Comparison of ENCODE assay signal across 12 mouse cellular contexts in the genomic region with DNA sequence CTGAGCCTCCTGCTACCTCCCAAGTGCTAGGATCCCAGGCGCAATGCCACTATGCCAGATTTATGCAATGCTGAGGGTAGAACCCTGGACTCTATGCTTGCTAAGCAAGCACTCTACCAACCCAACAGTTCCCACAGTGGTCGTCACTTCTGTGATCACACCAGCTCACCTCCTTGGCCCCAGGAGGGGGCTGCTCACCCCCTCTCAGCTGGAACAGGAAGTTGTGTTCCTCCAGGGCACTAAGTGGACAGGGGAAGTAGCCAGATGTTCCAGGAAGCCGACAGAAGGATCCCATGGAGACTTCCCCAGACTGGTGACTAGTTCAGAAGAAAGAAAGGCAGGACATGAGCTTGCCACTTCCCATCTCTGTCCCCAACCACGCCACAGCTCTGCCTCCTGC. TPM values are rescaled to one million over a fixed set of nuclear protein-coding genes. Genes with fewer than 3 reads are reported as not detected.
A peak's percentile ranks its signal among the peaks of the same experiment; 100 is the strongest.
DNase-seq lines count a peak whose midpoint lies in the region; ATAC-seq lines count a peak whose summit lies in the region.
"Had no signal": no experiment of that assay in that cellular context is flagged by ENCODE, and none has a peak within 500 bp of the region (broad histone marks: within the 10 kb centered on the region; RNA-seq: fewer than 3 reads in every experiment).

No protein-coding gene starts in this region.

- H3K4me1 ChIP-seq in heart, embryonic 14.5 days (ENCODE audit: control insufficient read depth in 2 of 2, insufficient read depth in 2 of 2, low read length in 2 of 2), result peaks cover 20 to 39% of the 10 kb centered on the region in 2 experiments
- peaks cover 75% of the 10 kb centered on the region for H3K4me1 ChIP-seq in liver, embryonic 13.5 days (replicated peaks)

- intact Hi-C loops in heart, postnatal 10 days (cut with DNase I), result loop anchor here (5.0 kb wide), 1 partner anchor 180 kb away; the partner anchor contains the start of gene Zfp157

- H3K9me3 ChIP-seq in heart, embryonic 14.5 days (ENCODE audit: control insufficient read depth, low read length), result no peaks in the 10 kb centered on the region
- H3K9me3 ChIP-seq in liver, embryonic 13.5 days (replicated peaks), result no peaks in the 10 kb centered on the region
- H3K9me3 ChIP-seq: heart, embryonic 13.5 days had no signal

- no peaks in the 10 kb centered on the region for H3K27me3 ChIP-seq in heart, embryonic 14.5 days (ENCODE audit: control insufficient read depth, insufficient read depth, low read length)
- no peaks in the 10 kb centered on the region for H3K27me3 ChIP-seq in liver, embryonic 13.5 days
- H3K27me3 ChIP-seq: heart, embryonic 13.5 days had no signal

- H3K4me2 ChIP-seq in heart, embryonic 14.5 days (ENCODE audit: low read length), result peak overlapping the region; percentile 94; the same call in 1 of the 2 replicates
- peak overlapping the region; percentile 97 for H3K4me2 ChIP-seq in liver, embryonic 13.5 days

- H3K27ac ChIP-seq in heart, embryonic 14.5 days (replicated peaks in 1 of 2; ENCODE audit: control insufficient read depth in 1 of 2, insufficient read depth in 1 of 2, low read depth in 2 of 2, low read length in 2 of 2), result no peak overlapping the region
- peak overlapping the region; percentile 88 for H3K27ac ChIP-seq in liver, embryonic 13.5 days
- H3K27ac ChIP-seq: heart, embryonic 13.5 days had no signal

- H3K9ac ChIP-seq in heart, embryonic 14.5 days (ENCODE audit: low read length), result no peak overlapping the region; the same call in 1 of the 2 replicates
- peak overlapping the region; percentile 94 for H3K9ac ChIP-seq in liver, embryonic 13.5 days

- H3K36me3 ChIP-seq in heart, embryonic 14.5 days (ENCODE audit: control insufficient read depth, insufficient read depth, low read length), result peaks cover 53% of the 10 kb centered on the region
- H3K36me3 ChIP-seq in liver, embryonic 13.5 days, result peaks cover 46% of the 10 kb centered on the region

- WGBS in heart, embryonic 14.5 days, result 72% methylated on average over 4 of the region's 4 CpGs
- WGBS in liver, embryonic 13.5 days (ENCODE audit: insufficient replicate concordance), result 42% methylated on average over 4 of the region's 4 CpGs

- DNase-seq in heart, postnatal 10 days, result no peak
- DNase-seq in thymus, postnatal 14 days, result peak; percentile 3
- DNase-seq in thymus, postnatal 36 days, result no peak
- DNase-seq in liver, embryonic 13.5 days, result no peak
- no peak for DNase-seq in urinary bladder, postnatal 25 days (ENCODE audit: low spot score)
- DNase-seq in cerebellum, postnatal 10 days, result no peak

- no peak for ATAC-seq in heart, embryonic 14.5 days (ENCODE audit: insufficient number of reproducible peaks, insufficient read depth, low FRiP score, low read depth)
- ATAC-seq in liver, embryonic 13.5 days (ENCODE audit: low read depth), result no peak
- no peak for ATAC-seq in CD4-positive, CD25-positive, alpha-beta regulatory T cell, adult 4 months

- H3K4me3 ChIP-seq in heart, embryonic 14.5 days (ENCODE audit: control insufficient read depth in 1 of 2, insufficient read depth in 1 of 2, low read depth in 1 of 2, low read length in 2 of 2), result no peak overlapping the region
- H3K4me3 ChIP-seq in liver, embryonic 13.5 days (replicated peaks), result peak overlapping the region; percentile 90

RNA-seq across cellular contexts. Expression of gene BC037034, which starts 1.8 kb away (rescaled TPM):
- 2.9 and 3.3 TPM in 2 replicates for polyA plus RNA-seq in heart, embryonic 14.5 days (2014; fragmentation: Nextera tagmentation; extraction: Ambion mirVana)
- 1 to 10 TPM; 5.4 to 6.5 TPM for total RNA-seq in heart, postnatal 10 days (2021)
- polyA plus RNA-seq in liver, embryonic 13.5 days (2015; fragmentation: Nextera tagmentation; extraction: Ambion mirVana), result 2.8 and 3.6 TPM in 2 replicates
- polyA plus RNA-seq in CD4-positive, CD25-positive, alpha-beta regulatory T cell, adult 4 months (2017; shearing (Covaris generic)), result 1 to 10 TPM; 2.7 to 4.4 TPM

RNA-seq across cellular contexts. Expression of gene Lamtor4, which starts 6.7 kb away (rescaled TPM):
- polyA plus RNA-seq in heart, embryonic 14.5 days (2014; fragmentation: Nextera tagmentation; extraction: Ambion mirVana), result 80.5 and 93.6 TPM in 2 replicates
- total RNA-seq in heart, postnatal 10 days (2021), result 10 to 100 TPM; 75.6 to 77.5 TPM
- 32.0 and 33.7 TPM in 2 replicates for polyA plus RNA-seq in liver, embryonic 13.5 days (2015; fragmentation: Nextera tagmentation; extraction: Ambion mirVana)
- polyA plus RNA-seq in CD4-positive, CD25-positive, alpha-beta regulatory T cell, adult 4 months (2017; shearing (Covaris generic)), result 100 to 1,000 TPM; 111 to 120 TPM

RNA-seq across cellular contexts. Expression of gene Gal3st4, which starts 10.6 kb away (rescaled TPM):
- polyA plus RNA-seq in heart, embryonic 14.5 days (2014; fragmentation: Nextera tagmentation; extraction: Ambion mirVana), result 0.57 and 0.75 TPM in 2 replicates
- under 1 TPM; 0.36 to 0.47 TPM for total RNA-seq in heart, postnatal 10 days (2021)
- 0.14 and 0.23 TPM in 2 replicates for polyA plus RNA-seq in liver, embryonic 13.5 days (2015; fragmentation: Nextera tagmentation; extraction: Ambion mirVana)
- polyA plus RNA-seq in CD4-positive, CD25-positive, alpha-beta regulatory T cell, adult 4 months (2017; shearing (Covaris generic)), result under 1 TPM in 1 of 2 experiments, not detected in 1; 0.77 TPM
- total RNA-seq: megakaryocyte-erythroid progenitor cell, adult 5-6 weeks had no signal

RNA-seq across cellular contexts. Expression of gene Gm43720, which starts 17.8 kb away (rescaled TPM):
- polyA plus RNA-seq in heart, embryonic 14.5 days (2014; fragmentation: Nextera tagmentation; extraction: Ambion mirVana), result 0.05 TPM in 1 of 2 replicates, not detected in the other
- not detected for total RNA-seq in heart, postnatal 10 days (2021)
- polyA plus RNA-seq in liver, embryonic 13.5 days (2015; fragmentation: Nextera tagmentation; extraction: Ambion mirVana), result not detected in 2 replicates
- polyA plus RNA-seq in CD4-positive, CD25-positive, alpha-beta regulatory T cell, adult 4 months (2017; shearing (Covaris generic)), result not detected
- total RNA-seq: adrenal gland, postnatal 36 days; megakaryocyte-erythroid progenitor cell, adult 5-6 weeks had no signal
- polyA plus RNA-seq: large intestine, adult 2 months had no signal

RNA-seq across cellular contexts. Expression of gene Gpc2, which starts 17.8 kb away (rescaled TPM):
- 1.3 and 1.5 TPM in 2 replicates for polyA plus RNA-seq in heart, embryonic 14.5 days (2014; fragmentation: Nextera tagmentation; extraction: Ambion mirVana)
- 1 to 10 TPM in 1 of 2 experiments, under 1 TPM in 1; 0.86 to 1.1 TPM for total RNA-seq in heart, postnatal 10 days (2021)
- polyA plus RNA-seq in liver, embryonic 13.5 days (2015; fragmentation: Nextera tagmentation; extraction: Ambion mirVana), result 0.92 and 1.3 TPM in 2 replicates
- under 1 TPM; 0.19 to 0.96 TPM for polyA plus RNA-seq in CD4-positive, CD25-positive, alpha-beta regulatory T cell, adult 4 months (2017; shearing (Covaris generic))
